Mouse (Mus musculus) adrenal gland (tissue): Measurements from ENCODE around the gene Ltbp3.

ENCODE experiments used
- intact Hi-C: fragments of 180-260 bp; cut with DNase I; formaldehyde crosslinking; loops from one replicate; pipeline ENCODE4 v1.15.1; 2025
- long read RNA-seq, 2 experiments: library from polyadenylated mRNA; unstranded; transcript quantifications; one replicate each; pipeline ENCODE4 v2.0.0; 2020; ENCODE audit warnings: borderline replicate concordance in 1 of 2; ENCODE audit not compliant: insufficient replicate concordance in 1 of 2

The Ltbp3 gene
- long read RNA-seq, experiment 1, partial matches to known transcripts = 18 of 26 reads
- long read RNA-seq, experiment 1, other reads (novel, unspliced or antisense) = 1 of 26 reads
- long read RNA-seq, experiment 2, partial matches to known transcripts = 33 of 39 reads
- long read RNA-seq, experiment 2, other reads (novel, unspliced or antisense) = 4 of 39 reads

- intact Hi-C loops = no loop called here
Observed at GRCm38 (mm10) chr19:5740320-5741317, at the start of gene Ltbp3. Gene Ltbp3 (plus strand): TSS chr19:5740904.

GRCm38 (mm10) chr19:5691601-5692000 lies 49.1 kb upstream of the Ltbp3 start:
- intact Hi-C loops = no loop called here

- intact Hi-C loops = no loop called here
Observed at GRCm38 (mm10) chr19:5692086-5692912, 48.4 kb upstream of the Ltbp3 start.

DNA sequence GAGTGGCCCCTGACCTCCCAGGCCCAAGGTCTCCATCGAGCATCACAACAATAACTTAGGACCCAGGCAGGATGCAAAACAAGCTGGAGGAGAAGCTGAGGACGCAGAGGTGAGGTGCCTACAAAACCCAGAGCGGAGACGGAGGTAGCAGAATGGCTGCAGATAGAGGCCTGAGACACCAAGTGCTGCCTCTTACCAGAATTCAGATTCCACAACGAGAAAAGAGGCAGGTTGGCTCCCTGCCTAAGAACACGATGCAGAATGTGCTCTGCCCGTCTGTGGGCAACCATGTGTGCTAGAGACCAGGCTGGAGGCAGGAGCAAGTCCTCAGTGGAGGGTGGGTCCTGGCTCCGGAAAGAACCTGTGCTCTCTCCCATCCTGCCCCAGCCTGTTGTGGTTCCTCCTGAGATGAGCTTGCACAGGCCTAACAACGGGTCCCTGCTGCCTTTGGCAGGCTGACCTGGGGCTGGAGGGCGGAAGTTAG lies 47.7 kb upstream of the Ltbp3 start:
- intact Hi-C loops = no loop called here

DNA sequence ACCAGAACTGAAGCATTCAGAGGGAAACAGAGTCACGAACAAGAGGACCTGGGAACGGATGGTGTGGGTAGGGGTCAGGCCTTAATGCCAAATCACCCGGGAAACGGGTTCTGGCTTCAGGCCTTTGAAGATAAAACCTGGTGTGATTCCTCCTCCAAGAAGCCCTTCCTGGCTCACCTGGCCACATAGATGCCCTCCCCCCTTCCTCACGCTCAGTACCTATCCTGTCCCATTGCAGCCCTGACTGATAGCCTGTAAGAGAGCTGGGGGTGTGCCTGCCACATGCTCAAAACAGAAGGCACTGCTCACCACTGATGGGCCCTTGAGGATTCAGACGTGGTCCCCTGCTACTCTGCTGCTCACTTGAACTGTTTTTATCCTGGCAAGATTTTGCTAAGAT lies 46.9 kb upstream of the Ltbp3 start:
- intact Hi-C loops = no loop called here

DNA sequence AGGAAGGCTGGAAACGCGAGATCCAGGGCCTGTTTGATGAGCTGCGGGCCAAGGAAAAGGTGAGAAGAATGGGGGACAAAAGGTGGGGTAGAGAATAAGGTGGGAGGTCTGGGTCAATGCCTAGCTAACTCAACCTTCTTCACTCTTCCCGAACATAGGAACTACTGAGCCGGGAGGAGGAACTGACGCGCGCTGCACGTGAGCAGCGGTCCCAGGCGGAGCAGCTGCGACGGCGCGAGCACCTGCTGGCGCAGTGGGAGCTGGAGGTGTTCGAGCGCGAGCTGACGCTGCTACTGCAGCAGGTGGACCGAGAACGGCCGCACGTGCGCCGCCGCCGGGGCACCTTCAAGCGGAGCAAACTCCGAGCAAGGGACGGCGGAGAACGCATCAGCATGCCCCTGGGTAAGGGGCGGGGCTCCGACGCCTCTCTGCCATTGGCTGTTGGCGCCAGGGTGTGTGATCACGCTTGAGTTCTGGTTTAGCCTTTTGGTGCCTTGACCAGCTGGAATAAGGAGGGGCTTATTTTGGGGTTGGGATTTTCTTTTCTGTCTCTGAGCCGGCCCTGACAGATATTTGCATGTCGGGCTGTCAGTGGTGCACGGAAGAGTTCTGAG lies 44.7 kb upstream of the Ltbp3 start:
- intact Hi-C loops = no loop called here

DNA sequence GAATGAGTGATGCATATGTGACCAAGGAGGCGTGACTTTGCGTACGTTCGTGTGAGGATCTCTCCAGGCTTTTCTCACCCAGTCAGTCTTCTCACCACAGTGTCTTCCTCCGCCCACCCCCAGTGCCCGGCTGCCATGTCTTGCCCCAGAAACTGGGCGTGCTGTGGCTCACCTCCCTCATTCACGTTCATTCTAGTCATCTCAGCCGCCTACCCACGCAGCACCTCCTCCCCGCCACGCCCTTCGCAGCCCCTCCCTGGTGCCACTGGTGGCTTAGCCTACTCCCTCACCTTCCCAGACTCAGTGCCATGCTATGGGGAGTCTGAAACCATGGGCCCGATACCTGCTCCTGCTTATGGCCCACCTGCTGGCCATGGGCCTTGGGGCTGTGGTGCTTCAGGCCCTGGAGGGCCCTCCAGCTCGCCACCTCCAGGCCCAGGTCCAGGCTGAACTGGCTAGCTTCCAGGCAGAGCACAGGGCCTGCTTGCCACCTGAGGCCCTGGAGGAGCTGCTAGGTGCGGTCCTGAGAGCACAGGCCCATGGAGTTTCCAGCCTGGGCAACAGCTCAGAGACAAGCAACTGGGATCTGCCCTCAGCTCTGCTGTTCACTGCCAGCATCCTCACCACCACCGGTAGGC lies 36.4 kb upstream of the Ltbp3 start, which contains the start of gene Kcnk7:
Kcnk7 (plus strand) TSS at position 205 of the 638 bp plus-strand sequence.
- intact Hi-C loops = no loop called here

GRCm38 (mm10) chr19:5704801-5705571 lies 35.7 kb upstream of the Ltbp3 start:
- intact Hi-C loops = no loop called here

- intact Hi-C loops = loop anchor here (2.0 kb wide), 1 partner anchor 71 kb away; no protein-coding TSS in a partner anchor
Observed at GRCm38 (mm10) chr19:5710068-5710467, 30.6 kb upstream of the Ltbp3 start.

GRCm38 (mm10) chr19:5710581-5710980 lies 30.1 kb upstream of the Ltbp3 start:
- intact Hi-C loops = loop anchor here (2.0 kb wide), 1 partner anchor 70 kb away; no protein-coding TSS in a partner anchor

DNA sequence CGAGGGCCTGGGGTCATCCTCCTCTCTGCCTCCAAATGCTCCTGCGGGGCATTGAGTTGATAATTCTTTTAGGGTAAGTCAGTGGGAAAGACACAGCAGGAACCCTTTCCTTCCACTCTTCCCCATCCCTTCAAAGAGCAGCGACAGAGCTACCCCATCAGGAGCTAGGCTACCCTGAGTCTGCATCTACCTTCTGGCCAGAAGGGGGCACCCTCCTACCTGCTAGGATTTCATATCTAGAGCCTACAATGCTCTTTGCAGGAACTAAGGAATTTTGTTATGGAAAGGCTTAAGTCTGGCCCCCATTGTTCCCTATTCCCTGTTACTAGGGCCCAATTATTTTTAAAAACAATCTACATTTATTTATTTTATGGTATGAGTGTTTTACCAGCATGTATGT lies 29.5 kb upstream of the Ltbp3 start:
- intact Hi-C loops = loop anchor here (2.0 kb wide), 1 partner anchor 70 kb away; no protein-coding TSS in a partner anchor

DNA sequence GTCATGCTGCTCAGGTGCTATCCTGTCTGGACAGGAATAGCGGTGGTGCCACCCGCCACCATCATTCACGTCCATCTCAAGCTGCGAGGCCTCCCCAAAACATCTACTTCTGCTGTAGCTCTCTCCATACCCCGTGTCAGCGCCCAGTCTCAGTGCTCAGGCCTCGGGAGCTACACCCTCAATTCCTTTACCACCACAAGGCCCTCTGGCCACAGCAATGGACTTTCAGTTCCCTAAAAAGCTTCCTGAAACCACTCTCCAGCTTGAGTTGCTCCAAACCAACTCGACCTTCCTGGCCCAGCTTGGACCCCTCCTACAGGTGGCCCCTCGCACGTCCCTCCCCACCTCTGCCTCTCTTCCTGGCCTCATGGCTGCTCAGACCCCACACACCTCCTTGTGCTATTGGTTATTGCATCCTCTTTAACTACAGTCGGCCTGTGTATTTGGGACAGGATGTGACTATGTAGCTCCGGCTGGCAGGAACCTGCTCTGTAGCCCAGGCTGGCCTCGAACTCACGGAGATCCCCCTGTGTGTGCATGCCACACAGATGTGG lies 28.7 kb upstream of the Ltbp3 start:
- intact Hi-C loops = loop anchor here (2.0 kb wide), 1 partner anchor 69 kb away; no protein-coding TSS in a partner anchor

GRCm38 (mm10) chr19:5713255-5713654 lies 27.4 kb upstream of the Ltbp3 start:
- intact Hi-C loops = no loop called here

GRCm38 (mm10) chr19:5713730-5714129 lies 27.0 kb upstream of the Ltbp3 start:
- intact Hi-C loops = no loop called here

GRCm38 (mm10) chr19:5715793-5716688 lies 24.7 kb upstream of the Ltbp3 start:
- intact Hi-C loops = no loop called here

GRCm38 (mm10) chr19:5716955-5717354 lies 23.7 kb upstream of the Ltbp3 start:
- intact Hi-C loops = no loop called here

- intact Hi-C loops = no loop called here
Observed at GRCm38 (mm10) chr19:5721233-5721632, 19.5 kb upstream of the Ltbp3 start.

- intact Hi-C loops = no loop called here
Observed at GRCm38 (mm10) chr19:5722848-5723425, 17.8 kb upstream of the Ltbp3 start.
